Mouse (Mus musculus) WW6 (cell line): Measurements from ENCODE around the gene Pms2.

Experiments used
- DNase-seq: peaks from one replicate; pipeline ENCODE4 v3.0.0-alpha.2; 2013; ENCODE audit warnings: low read depth, low spot score

The Pms2 gene

DNA sequence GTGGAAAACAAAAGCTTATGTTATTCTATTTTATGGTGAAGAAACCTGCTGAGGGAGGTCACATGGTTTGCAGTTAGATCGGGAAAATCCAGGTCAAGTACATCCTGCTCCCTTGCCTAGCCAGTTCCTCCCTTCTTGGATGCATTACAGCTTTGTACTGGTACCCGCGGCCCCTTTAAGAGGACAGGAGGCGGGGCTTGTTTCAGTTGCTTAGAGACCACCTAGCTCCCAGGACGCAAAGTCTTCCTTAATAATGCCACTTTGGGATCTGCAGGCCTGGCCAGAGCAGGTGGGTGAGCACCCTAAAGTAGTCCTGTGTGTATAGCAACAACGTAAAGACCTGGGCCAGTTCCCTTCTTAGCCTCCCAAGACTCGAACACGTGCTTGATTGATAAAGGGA, 23.1 kb downstream of the Pms2 start, which contains the start of gene Rsph10b:
TSS of gene Rsph10b (plus strand) at position 205 of the 400 bp plus-strand sequence.
- no peak for DNase-seq

DNA sequence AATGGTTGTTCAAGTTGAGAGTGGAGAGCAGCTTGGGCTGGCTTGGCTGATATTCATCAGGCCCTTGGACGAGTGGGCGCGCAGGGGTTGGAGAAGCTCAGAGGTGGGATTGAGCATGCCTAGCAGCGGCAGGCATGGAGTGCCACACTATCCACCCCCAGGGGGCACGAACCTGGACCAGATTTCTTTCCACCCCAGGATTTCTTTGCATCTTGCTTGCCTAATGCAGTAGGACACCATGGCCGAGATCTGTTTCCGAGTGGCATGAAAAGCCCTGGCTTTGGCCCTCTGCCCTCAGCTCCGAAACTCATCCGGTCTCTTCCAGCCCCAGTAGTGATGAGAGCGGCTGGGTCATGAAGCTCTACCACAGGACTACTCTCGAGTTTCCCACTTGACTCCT, 23.6 kb downstream of the Pms2 start:
- DNase-seq: no peak

DNA sequence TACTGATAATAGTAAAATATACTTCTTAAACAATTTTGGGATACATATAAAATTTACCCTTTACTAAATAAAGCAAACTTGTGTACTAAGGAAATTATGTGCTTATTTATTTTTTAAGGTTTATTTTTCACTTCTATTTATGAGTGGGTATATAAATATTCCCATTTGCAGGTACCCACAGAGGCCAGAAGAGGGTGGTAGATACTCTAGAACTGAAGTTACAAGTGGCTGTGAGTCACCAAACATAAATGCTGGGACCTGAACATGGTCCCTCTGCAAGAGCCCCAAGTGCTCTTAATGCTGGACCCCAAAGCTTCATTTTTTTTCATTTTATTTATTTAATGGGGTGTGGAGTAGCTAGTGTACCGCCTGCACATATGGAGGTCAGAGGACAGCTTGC, 24.1 kb downstream of the Pms2 start:
- DNase-seq: no peak

DNA sequence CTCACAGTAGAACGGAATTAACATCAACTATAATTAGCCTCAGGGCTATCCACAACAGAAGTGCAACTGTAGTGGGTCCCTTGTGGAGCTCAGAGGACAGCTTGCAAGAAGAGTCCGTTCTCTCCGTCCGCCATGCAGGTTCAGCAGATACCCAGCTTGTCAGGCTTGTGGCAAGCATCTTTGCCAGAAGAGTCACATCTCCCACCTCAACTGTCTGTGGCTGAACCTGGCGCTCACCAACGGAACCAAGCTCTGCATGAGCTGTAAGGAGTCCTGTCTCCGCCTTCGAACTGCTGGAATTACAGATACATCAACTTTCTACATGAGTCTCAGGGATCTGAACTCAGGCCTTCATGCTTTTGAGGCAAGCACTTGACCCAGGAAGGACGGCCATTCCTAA, 26.4 kb downstream of the Pms2 start:
- no peak for DNase-seq

DNA sequence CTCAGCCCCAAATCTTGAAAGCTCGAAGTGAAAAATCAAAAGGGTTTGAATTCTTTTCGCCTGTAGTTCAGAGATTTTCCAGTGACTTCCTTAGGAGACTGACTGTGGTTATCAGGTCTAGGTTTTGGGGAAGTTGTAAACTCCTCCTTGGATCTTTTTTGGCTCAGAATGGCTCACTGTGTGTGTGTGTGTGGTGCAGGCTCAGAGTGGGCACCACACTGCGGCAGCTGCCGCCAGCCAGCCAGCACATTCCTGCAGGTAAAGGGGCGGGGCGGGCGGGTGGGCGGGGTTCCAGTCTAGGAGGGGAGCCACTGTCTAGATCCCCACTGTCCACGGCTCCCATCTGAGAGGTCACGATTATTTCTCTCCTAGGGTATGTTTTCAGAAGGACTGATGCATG, 31.8 kb downstream of the Pms2 start:
- no peak for DNase-seq

DNA sequence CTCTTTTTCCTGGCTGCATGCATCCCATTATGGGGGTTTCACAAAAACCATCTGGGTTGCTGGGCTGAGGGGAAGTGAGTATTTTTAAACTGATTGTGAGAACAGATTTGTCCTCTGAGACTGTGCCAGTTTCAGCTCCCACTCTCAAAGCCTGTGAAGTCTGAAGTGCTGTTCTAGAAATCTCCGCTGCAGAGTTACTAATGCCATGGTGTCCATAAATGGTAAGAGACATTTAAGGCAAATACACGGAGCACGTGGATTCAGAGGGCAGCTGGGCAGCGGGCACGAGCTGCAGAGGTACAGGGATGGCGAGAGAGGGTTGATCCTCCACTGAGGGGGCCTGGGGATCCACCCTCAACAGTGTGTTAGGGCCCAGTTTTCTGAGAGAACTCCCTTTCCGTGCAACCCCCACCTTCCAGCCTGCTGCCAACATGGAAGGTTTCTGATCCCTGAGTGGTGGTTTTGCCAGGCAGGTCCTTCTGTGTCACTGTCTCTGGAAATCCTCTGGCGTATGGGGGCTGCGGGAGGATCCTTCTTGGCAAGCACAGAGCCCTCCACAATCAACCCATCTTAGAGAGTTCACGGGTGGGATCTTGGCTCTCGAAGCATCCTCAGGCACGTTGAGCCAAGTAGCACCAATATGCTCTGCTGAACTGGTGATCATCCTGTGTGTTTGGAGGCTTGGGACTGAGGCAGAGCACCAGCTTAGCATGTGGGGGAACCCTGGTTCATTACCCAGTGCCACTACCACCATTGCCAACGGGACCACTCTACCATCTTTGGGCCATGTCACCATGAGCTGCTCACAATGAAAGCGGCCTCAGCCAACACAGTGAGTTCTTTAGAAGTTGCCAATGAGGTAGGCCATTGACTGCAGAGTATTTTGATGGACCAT, 33.7 kb downstream of the Pms2 start:
- no peak for DNase-seq

DNA sequence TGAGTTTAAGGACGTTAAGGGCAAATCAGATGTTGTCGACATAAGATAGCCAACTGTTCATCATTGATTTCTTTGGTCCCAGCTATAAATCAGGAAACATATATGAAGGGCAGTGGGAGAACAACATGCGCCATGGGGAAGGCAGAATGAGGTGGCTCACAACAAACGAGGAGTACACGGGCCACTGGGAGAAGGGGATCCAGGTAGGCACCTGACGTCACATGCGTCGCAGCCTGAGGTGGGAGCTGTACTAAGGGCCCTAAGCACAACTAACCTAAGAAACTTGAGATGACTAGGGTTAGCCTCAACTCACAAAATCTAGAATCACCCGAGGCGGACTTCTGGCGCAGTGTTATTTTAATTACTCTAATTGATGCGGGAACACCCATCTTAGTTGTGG, 38.6 kb downstream of the Pms2 start:
- DNase-seq: no peak

DNA sequence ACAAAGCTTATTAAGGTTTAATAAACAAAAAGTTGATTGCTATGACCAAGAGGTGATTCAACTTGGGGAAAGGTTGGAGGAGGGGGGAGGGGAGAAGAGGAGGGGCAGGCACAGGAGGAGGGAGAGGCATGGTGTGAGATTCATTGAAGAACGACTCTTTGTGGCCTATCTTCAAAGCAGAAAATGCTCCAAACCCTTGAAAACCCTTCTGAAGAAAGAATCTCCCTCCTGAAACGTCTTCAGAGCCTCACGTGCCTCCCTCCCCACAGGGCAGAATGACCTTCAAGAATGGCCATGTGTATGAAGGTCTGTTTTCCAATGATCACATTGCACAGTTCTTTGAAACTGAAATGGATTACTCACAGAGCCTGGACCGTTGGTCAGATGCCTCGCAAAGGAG, 40.3 kb downstream of the Pms2 start:
- no peak for DNase-seq

DNA sequence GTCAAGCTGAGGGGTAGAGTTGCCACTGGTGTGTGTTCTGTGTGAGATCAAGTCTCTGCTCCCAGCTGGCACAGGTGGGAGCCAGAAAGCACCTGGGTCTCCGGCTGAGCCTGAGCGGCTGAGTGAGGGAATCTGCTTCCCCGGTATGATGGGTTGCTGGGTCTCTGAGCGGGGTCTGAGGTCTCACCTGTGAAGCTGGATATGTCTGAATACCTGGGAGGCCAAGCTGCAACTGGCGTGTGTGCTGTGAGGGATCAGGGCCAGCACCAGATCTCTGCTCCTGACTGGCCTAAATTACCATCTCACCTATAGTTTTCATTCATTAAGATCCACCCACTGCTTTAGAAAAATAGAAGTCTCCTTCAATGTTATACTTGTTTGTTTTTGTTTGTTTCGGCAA, 47.3 kb downstream of the Pms2 start:
- no peak for DNase-seq

DNA sequence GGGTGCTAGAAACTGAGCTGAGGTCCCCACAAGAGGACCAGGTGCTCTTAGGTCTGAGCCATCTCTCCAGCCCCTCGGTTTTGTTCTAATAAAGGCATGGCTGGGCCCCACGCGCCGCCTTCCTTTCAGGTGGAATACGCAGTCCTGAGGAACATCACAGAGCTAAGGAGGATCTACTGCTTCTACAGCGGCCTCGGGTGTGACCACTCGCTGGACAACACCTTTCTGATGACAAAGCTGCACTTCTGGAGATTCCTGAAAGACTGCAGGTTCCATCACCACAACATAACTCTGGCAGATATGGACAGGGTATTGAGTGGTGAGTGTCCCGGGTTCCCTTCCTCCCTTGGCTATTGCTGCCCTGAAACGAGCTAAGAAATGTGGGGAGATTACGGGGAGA, 49.8 kb downstream of the Pms2 start:
- DNase-seq: no peak

DNA sequence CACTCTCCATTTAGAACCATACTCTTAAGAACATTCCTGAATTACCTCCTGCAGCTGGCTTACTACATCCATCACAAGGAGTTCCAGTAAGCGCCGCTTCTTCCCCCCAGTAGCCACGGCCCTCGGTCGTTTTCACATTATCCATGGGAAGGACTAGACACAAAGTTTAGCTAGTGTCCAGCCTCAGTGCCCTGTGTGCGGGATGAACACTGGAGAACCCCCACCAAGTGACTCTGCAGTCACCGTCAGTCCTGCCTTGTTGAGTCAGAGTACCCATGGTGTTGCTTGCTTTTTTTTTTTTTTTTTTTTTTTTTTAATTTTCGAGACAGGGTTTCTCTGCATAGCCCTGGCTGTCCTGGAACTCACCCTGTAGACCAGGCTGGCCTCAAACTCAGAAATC, 51.4 kb downstream of the Pms2 start:
- DNase-seq: no peak

DNA sequence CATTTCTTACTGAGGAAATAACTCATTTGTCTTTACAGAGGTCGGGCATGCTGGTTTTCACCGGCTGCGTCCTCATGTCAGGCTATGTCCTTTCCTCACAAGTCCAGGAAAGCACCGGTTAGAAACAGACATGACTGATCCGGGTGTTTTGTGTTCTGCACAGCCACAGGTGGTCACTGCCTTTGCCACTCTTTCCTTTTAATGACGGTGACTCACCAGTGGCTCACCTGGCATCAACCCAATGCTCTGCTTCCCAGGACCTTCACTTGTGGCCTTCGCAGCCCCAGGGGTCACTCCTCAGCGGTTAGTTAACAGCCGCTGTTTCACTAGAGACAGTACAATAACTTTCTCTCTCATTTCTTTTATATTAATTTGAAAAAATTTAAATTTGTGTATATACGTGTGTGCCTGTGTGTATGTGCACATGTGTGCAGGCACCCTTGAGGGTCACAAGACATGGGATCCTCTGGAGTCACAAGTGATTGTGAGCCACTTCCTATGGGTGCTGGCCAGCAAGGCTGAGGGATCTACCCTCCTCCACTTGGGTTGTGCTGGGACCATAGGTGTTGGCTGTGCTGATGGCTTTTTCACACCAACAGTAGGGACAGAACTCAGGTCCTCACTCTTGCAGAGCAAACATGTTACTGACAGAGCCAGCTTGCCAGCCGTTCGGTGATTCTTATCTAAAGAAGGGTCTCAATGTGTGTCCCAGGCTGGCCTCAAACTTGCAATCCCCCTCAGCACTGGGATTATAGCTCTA, 56.0 kb downstream of the Pms2 start:
- DNase-seq: no peak

DNA sequence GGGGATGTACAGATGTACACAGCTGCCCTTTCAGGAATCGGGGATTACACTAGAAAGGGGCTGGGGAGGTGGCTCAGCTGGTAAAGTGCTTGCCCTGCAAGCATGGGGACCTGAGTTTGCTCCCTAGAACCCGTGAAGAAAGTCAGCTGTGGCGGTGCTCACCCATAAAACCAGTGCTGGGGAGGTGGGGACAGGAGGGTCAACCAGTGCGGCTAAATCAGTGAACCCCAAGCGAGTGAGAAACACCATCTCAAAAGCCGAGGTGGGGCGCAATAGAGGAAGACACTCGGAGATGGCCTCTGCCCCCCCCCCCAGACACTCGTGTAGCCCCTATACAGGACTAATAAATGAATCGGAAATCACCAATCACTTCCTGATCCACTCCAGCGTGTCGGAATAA, 56.9 kb downstream of the Pms2 start:
- no peak for DNase-seq

DNA sequence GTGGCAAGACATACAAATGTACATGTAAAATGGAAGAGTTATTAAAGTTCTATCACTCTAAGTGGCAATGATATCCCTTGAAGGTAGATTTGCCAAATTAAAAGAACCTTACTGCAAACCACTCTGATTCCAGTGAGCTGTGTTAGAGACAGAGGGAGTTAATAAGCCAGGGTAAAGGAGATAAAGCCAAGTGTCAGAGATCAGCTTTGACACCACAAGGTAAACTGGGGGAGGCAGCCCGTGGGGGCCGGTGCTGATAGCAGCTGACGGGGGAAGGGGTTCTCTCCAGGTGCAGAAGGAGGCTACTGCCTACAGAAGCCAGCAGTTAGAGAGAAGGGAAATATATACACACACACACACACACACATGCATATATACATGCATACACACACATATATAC, 62.9 kb downstream of the Pms2 start:
- no peak for DNase-seq

DNA sequence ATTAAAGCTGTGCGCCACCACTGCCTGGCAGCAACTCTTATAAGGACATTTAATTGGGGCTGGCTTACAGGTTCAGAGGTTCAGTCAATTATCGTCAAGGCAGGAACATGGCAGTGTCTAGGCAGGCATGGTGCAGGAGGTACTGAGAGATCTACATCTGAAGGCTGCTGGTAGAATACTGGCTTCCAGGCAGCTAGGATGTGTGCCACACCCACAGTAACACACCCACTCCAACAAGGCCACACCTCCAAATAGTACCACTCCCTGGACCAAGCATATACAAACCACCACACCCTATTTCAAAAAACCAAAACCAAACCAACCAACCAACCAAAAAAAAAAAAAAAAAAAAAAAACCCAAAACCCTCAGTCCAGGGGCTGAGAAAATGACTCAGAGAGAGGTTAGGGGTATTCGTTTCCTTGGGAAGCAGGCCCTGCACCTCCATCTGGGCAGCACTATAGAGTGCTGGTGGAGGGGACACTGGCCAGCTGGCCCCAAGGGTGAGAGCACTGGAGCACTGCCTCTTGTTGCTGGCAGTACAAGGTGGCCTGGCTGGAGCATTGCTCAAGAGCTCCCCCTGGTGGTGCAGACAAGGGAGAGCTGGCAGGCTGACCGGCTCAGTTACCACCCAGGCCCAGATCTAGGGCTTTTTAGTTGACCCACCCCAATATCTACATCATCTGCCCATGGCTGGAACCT, 65.3 kb downstream of the Pms2 start:
- DNase-seq: peak; percentile 48

DNA sequence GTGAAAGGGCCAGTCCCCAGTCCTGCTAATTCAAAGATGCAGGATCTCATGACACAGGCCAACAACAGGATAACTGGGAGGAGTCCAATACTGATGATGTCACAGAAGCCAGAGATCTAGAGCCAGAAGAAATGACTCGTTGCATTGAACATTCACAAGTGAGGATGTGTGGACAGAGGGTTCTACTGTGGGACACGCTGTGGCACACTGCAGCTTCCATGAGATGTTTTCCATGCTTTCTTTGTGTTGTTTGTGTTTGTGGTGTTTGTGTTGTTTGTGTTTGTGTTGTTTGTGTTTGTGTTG, 65.8 kb downstream of the Pms2 start:
- no peak for DNase-seq

DNA sequence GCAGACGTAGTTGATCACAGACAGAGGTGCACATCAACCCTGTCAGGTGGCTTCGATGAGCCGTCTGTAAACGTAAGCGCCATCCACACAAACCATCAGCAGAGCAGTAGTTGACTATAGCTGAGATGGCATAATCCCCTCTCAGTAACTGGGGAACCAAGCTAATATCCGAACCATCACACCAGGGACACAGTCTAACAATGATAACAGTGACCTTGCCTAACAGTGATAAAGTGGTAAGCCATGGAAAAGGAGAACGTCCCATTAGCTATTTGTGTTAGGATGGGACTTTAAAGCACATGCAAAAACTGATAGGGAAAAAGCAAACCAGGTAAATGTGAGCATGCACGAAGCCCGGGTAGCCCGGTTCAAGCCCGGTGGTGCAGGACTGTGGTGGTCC, 66.5 kb downstream of the Pms2 start:
- no peak for DNase-seq

DNA sequence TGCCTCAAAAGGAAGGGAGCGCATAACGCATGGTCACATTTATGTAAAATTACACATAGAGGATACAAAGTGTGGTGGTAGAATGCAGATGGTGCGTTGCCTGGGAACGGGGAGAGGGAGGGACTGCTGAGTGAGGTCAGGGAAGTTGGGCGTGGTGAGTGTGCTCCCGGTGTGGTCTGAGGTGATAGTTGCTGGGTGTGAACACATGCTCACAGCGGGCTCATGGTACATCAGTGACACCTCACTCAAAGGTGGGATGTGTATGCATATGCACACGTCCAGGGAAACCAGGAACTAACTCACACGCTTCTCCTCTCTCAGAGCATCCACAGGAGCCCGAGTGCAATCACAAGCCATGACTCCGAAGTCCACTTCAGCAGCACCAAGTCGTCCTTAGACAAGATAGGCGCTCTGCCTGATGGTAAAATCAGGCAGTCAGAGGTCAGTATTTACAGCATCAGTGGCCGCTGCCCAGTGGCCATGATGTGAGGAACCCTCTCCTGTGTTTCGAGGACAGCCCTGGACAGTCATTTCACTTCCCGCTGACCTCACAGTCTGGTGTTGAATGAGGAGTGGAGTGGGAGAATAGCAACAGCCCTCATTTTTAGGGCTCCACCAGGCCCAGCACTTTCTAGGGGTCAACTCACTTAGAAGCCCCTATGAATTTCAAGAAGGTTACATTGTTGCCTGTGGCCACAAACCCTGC, 67.1 kb downstream of the Pms2 start:
- DNase-seq: no peak

DNA sequence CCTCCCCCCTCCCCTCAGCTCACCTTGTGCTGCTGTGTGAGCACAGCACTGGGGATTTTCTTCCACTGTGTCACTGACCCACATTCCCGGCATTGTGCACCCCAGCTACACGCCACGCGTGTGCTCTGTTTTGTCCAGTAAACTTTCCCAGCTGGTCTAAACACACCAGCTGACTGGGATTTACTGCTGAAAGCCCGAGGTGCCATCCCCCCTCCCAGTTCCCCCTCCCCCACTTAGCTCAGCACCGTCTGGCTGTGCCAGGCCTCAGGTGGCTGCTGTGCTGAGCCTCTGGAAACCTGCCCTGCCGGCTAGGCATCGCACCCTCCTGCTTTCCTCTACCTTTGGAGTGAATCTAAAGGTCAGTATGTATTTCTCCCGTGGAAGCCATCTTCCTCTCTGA, 71.1 kb downstream of the Pms2 start:
- DNase-seq: no peak

DNA sequence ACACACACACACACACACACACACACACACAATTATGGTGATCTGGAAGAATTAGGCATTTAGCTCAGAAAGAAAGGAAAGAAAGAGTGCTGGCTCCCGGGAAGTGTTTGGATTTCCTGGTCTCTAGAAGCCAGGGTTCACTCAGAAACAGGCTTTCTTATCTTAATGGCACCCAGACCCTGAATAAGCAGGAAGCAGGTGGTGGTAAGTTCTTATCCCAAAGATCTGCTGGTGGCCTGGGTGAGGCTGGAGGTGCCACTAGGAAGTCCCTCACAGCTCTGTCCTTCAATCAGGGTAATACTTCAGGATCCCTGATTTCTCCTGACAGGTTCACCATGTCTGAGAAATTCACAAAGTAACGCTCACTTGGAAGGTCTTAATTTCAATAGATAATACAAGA, 72.6 kb downstream of the Pms2 start:
- DNase-seq: no peak
